Mouse (Mus musculus): ENCODE results near the gene Cd63. TPM values are rescaled to one million over a fixed set of nuclear protein-coding genes. Genes with fewer than 3 reads are reported as not detected.

The Cd63 gene
- polyA plus RNA-seq, 1 experiment from 2014 or later: 324 TPM

DNA sequence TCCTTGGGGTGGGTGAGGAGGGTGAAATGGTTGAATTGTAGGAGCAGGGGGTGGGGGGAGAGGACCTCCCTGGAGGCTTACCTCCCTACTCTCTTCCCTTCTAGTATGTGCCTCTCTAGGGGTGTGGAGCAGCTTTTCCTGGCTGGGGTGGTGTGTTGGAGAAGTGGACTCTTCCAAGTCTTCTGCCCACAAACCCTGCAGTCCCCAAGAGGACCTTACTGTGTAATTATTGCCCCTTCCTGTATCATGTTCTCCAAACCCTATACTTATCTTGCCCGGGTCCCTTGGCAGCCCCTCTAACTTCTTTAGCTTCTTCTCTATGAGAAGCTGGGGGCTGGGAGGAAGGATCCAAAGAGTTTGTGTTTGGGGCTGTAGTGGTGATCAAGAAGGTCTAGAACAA is 4.0 kb upstream of the Cd63 start:
- H3K4me2 ChIP-seq (ENCODE audit: low read depth, low read length): no peak overlapping the region
- no peaks in the 10 kb centered on the region for H3K36me3 ChIP-seq (replicated peaks; ENCODE audit: control insufficient read depth, insufficient read depth, low read depth, low read length)
- peaks cover 4% of the 10 kb centered on the region; the same call in 1 of the 2 replicates for H3K27me3 ChIP-seq (ENCODE audit: control insufficient read depth, insufficient read depth, low read length)
- no peak for ATAC-seq (replicated peaks; ENCODE audit: insufficient number of reproducible peaks, low FRiP score, low TSS enrichment, low read depth)
- no peak overlapping the region for H3K27ac ChIP-seq (replicated peaks; ENCODE audit: low read depth, low read length)
- no peak overlapping the region for H3K4me3 ChIP-seq (ENCODE audit: low read depth, low read length)
- no peak overlapping the region for H3K9ac ChIP-seq (replicated peaks; ENCODE audit: low read length)
- 35% methylated on average over 1 of the region's 1 CpGs for WGBS
- H3K9me3 ChIP-seq (replicated peaks; ENCODE audit: control insufficient read depth, low read length): no peaks in the 10 kb centered on the region
- DNase-seq (ENCODE audit: low spot score): no peak
- H3K4me1 ChIP-seq (ENCODE audit: control insufficient read depth, insufficient read depth, low read length): no peaks in the 10 kb centered on the region

- Histone ChIP-seq H3K9ac (replicated peaks; ENCODE audit: low read length) (no peak overlapping the region), H3K4me2 (ENCODE audit: low read depth, low read length) (no peak overlapping the region), H3K27ac (replicated peaks; ENCODE audit: low read depth, low read length) (no peak overlapping the region), H3K4me3 (ENCODE audit: low read depth, low read length) (no peak overlapping the region), H3K27me3 (ENCODE audit: control insufficient read depth, insufficient read depth, low read length) (peaks cover 4% of the 10 kb centered on the region; the same call in 1 of the 2 replicates), H3K4me1 (ENCODE audit: control insufficient read depth, insufficient read depth, low read length) (no peaks in the 10 kb centered on the region), H3K9me3 (replicated peaks; ENCODE audit: control insufficient read depth, low read length) (no peaks in the 10 kb centered on the region), H3K36me3 (replicated peaks; ENCODE audit: control insufficient read depth, insufficient read depth, low read depth, low read length) (no peaks in the 10 kb centered on the region)
- WGBS: 13% methylated on average over 1 of the region's 1 CpGs
- no peak for DNase-seq (ENCODE audit: low spot score)
- ATAC-seq (replicated peaks; ENCODE audit: insufficient number of reproducible peaks, low FRiP score, low TSS enrichment, low read depth): no peak
Observed at GRCm38 (mm10) chr10:128897501-128897900, 3.3 kb upstream of the Cd63 start.

GRCm38 (mm10) chr10:128899759-128900490 is 864 bp upstream of the Cd63 start:
- 79% methylated on average over 6 of the region's 6 CpGs for WGBS
- no peak overlapping the region for H3K9ac ChIP-seq (replicated peaks; ENCODE audit: low read length)
- no peaks in the 10 kb centered on the region for H3K4me1 ChIP-seq (ENCODE audit: control insufficient read depth, insufficient read depth, low read length)
- no peak overlapping the region for H3K4me2 ChIP-seq (ENCODE audit: low read depth, low read length)
- DNase-seq (ENCODE audit: low spot score) (no peak), ATAC-seq (replicated peaks; ENCODE audit: insufficient number of reproducible peaks, low FRiP score, low TSS enrichment, low read depth) (no peak)
- no peak overlapping the region for H3K27ac ChIP-seq (replicated peaks; ENCODE audit: low read depth, low read length)
- peaks cover 4% of the 10 kb centered on the region; the same call in 1 of the 2 replicates for H3K27me3 ChIP-seq (ENCODE audit: control insufficient read depth, insufficient read depth, low read length)
- H3K36me3 ChIP-seq (replicated peaks; ENCODE audit: control insufficient read depth, insufficient read depth, low read depth, low read length): no peaks in the 10 kb centered on the region
- H3K9me3 ChIP-seq (replicated peaks; ENCODE audit: control insufficient read depth, low read length): no peaks in the 10 kb centered on the region
- no peak overlapping the region for H3K4me3 ChIP-seq (ENCODE audit: low read depth, low read length)

- no peak overlapping the region for H3K9ac ChIP-seq (replicated peaks; ENCODE audit: low read length)
- H3K27ac ChIP-seq (replicated peaks; ENCODE audit: low read depth, low read length): no peak overlapping the region
- no peaks in the 10 kb centered on the region for H3K9me3 ChIP-seq (replicated peaks; ENCODE audit: control insufficient read depth, low read length)
- peaks cover 2% of the 10 kb centered on the region; the same call in 1 of the 2 replicates for H3K27me3 ChIP-seq (ENCODE audit: control insufficient read depth, insufficient read depth, low read length)
- WGBS: 83% methylated on average over 1 of the region's 1 CpGs
- H3K4me2 ChIP-seq (ENCODE audit: low read depth, low read length): no peak overlapping the region
- ATAC-seq (replicated peaks; ENCODE audit: insufficient number of reproducible peaks, low FRiP score, low TSS enrichment, low read depth) (no peak), DNase-seq (ENCODE audit: low spot score) (no peak)
- H3K4me1 ChIP-seq (ENCODE audit: control insufficient read depth, insufficient read depth, low read length): no peaks in the 10 kb centered on the region
- H3K4me3 ChIP-seq (ENCODE audit: low read depth, low read length): no peak overlapping the region
- H3K36me3 ChIP-seq (replicated peaks; ENCODE audit: control insufficient read depth, insufficient read depth, low read depth, low read length): no peaks in the 10 kb centered on the region
Observed at GRCm38 (mm10) chr10:128901409-128901808, 620 bp downstream of the Cd63 start.

- ATAC-seq (replicated peaks; ENCODE audit: insufficient number of reproducible peaks, low FRiP score, low TSS enrichment, low read depth) (no peak), DNase-seq (ENCODE audit: low spot score) (no peak)
- Histone ChIP-seq H3K4me2 (ENCODE audit: low read depth, low read length) (no peak overlapping the region), H3K9ac (replicated peaks; ENCODE audit: low read length) (no peak overlapping the region), H3K36me3 (replicated peaks; ENCODE audit: control insufficient read depth, insufficient read depth, low read depth, low read length) (no peaks in the 10 kb centered on the region), H3K9me3 (replicated peaks; ENCODE audit: control insufficient read depth, low read length) (no peaks in the 10 kb centered on the region), H3K27ac (replicated peaks; ENCODE audit: low read depth, low read length) (no peak overlapping the region), H3K4me3 (ENCODE audit: low read depth, low read length) (no peak overlapping the region), H3K27me3 (ENCODE audit: control insufficient read depth, insufficient read depth, low read length) (no peaks in the 10 kb centered on the region), H3K4me1 (ENCODE audit: control insufficient read depth, insufficient read depth, low read length) (no peaks in the 10 kb centered on the region)
- 69% methylated on average over 3 of the region's 3 CpGs for WGBS
Observed at GRCm38 (mm10) chr10:128902409-128902988, 1.7 kb downstream of the Cd63 start.

GRCm38 (mm10) chr10:128904812-128905211 is 4.0 kb downstream of the Cd63 start:
- Histone ChIP-seq H3K4me1 (ENCODE audit: control insufficient read depth, insufficient read depth, low read length) (no peaks in the 10 kb centered on the region), H3K4me3 (ENCODE audit: low read depth, low read length) (no peak overlapping the region), H3K36me3 (replicated peaks; ENCODE audit: control insufficient read depth, insufficient read depth, low read depth, low read length) (no peaks in the 10 kb centered on the region), H3K9me3 (replicated peaks; ENCODE audit: control insufficient read depth, low read length) (no peaks in the 10 kb centered on the region), H3K4me2 (ENCODE audit: low read depth, low read length) (no peak overlapping the region), H3K27me3 (ENCODE audit: control insufficient read depth, insufficient read depth, low read length) (no peaks in the 10 kb centered on the region), H3K9ac (replicated peaks; ENCODE audit: low read length) (no peak overlapping the region), H3K27ac (replicated peaks; ENCODE audit: low read depth, low read length) (no peak overlapping the region)
- no peak for DNase-seq (ENCODE audit: low spot score)
- ATAC-seq (replicated peaks; ENCODE audit: insufficient number of reproducible peaks, low FRiP score, low TSS enrichment, low read depth): no peak
- 65% methylated on average over 5 of the region's 5 CpGs for WGBS

DNA sequence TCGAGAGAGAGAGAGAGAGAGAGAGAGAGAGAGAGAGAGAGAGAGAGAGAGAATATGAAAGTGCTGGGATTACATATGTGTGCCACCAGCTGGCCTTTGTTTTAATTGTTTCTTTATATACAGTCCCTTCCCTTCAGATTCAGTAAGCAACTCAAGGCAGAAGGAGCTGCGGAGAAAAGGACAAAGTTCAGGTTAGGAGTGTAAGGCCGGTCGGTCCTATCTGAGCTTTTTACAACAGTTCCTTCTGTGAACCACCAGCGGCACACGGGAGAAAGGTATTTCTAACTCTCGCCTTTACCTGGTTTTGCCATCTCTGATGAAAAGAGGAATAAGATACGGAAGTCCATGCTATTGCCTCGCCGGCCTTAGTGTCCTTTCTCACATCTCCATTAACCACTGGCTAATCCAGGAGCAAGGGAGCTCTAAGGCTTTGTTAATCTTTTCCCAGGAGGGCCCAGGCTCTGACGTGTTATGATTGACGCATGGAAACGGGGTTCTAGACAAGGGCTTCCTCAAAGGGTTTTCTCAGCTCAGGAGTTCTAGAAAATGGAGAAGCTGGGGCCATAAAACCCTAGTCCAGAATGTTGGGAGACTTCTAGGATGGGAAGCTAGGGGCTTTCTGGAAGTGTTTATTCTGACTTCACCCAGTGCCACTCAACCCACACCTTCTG is 8.1 kb downstream of the Cd63 start:
- DNase-seq (ENCODE audit: low spot score): peak; percentile 45
- 60% methylated on average over 13 of the region's 13 CpGs for WGBS
- H3K27ac ChIP-seq (replicated peaks; ENCODE audit: low read depth, low read length): peak overlapping the region; percentile 84; the same call in 1 of the 2 replicates

GRCm38 (mm10) chr10:128909567-128910028 is 8.8 kb downstream of the Cd63 start:
- 2% methylated on average over 38 of the region's 41 CpGs for WGBS
- DNase-seq (ENCODE audit: low spot score) (peak; percentile 86), ATAC-seq (replicated peaks; ENCODE audit: insufficient number of reproducible peaks, low FRiP score, low TSS enrichment, low read depth) (peak; percentile 73)
- peak overlapping the region; percentile 89 for H3K4me3 ChIP-seq (ENCODE audit: low read depth, low read length)
- H3K4me2 ChIP-seq (ENCODE audit: low read depth, low read length): peak overlapping the region; percentile 76
- no peaks in the 10 kb centered on the region for H3K27me3 ChIP-seq (ENCODE audit: control insufficient read depth, insufficient read depth, low read length)
- peak overlapping the region; percentile 84 for H3K27ac ChIP-seq (replicated peaks; ENCODE audit: low read depth, low read length)
- H3K4me1 ChIP-seq (ENCODE audit: control insufficient read depth, insufficient read depth, low read length): no peaks in the 10 kb centered on the region
- no peaks in the 10 kb centered on the region; the same call in 1 of the 2 replicates for H3K36me3 ChIP-seq (replicated peaks; ENCODE audit: control insufficient read depth, insufficient read depth, low read depth, low read length)
- H3K9ac ChIP-seq (replicated peaks; ENCODE audit: low read length): peak overlapping the region; percentile 92
- H3K9me3 ChIP-seq (replicated peaks; ENCODE audit: control insufficient read depth, low read length): no peaks in the 10 kb centered on the region

More for the DNA sequence above, 8.1 kb downstream of the Cd63 start:
- no peak for ATAC-seq (replicated peaks; ENCODE audit: insufficient number of reproducible peaks, low FRiP score, low TSS enrichment, low read depth)
- Histone ChIP-seq H3K9me3 (replicated peaks; ENCODE audit: control insufficient read depth, low read length) (no peaks in the 10 kb centered on the region), H3K9ac (replicated peaks; ENCODE audit: low read length) (peak overlapping the region; percentile 92), H3K36me3 (replicated peaks; ENCODE audit: control insufficient read depth, insufficient read depth, low read depth, low read length) (no peaks in the 10 kb centered on the region; the same call in 1 of the 2 replicates), H3K4me2 (ENCODE audit: low read depth, low read length) (peak overlapping the region; percentile 76), H3K4me3 (ENCODE audit: low read depth, low read length) (peak overlapping the region; percentile 89), H3K4me1 (ENCODE audit: control insufficient read depth, insufficient read depth, low read length) (no peaks in the 10 kb centered on the region), H3K27me3 (ENCODE audit: control insufficient read depth, insufficient read depth, low read length) (no peaks in the 10 kb centered on the region)

Data from embryonic facial prominence, embryonic 11.5 days (tissue).